Mouse (Mus musculus) intestine, embryonic 15.5 days (tissue): ENCODE measurements around the gene Ager. TPM values are rescaled to one million over a fixed set of nuclear protein-coding genes. Genes with fewer than 3 reads are reported as not detected.
A peak's percentile ranks its signal among the peaks of the same experiment; 100 is the strongest.

ENCODE experiments used
- ATAC-seq: fragments of 200-750 bp; cut with Nextera tagmentation; 2 replicates; pipeline ENCODE4 v1.8.0; 2017; ENCODE audit warnings: moderate TSS enrichment, moderate library complexity
- H3K27ac ChIP-seq: fragments of 300-500 bp; sonication (generic); 2 replicates; pipeline ENCODE4 v1.5.1; 2015; ENCODE audit warnings: mild to moderate bottlenecking, inconsistent platforms
- H3K27me3 ChIP-seq: fragments of 300-500 bp; sonication (generic); replicated peaks from 2 replicates; pipeline ENCODE4 v1.6.1; 2015; ENCODE audit warnings: inconsistent platforms
- H3K36me3 ChIP-seq: fragments of 300-500 bp; sonication (generic); 2 replicates; pipeline ENCODE4 v1.6.1; 2015; ENCODE audit warnings: inconsistent platforms
- H3K4me1 ChIP-seq: fragments of 300-500 bp; sonication (generic); replicated peaks from 2 replicates; pipeline ENCODE4 v1.6.1; 2015; ENCODE audit warnings: inconsistent platforms
- H3K4me2 ChIP-seq: fragments of 300-500 bp; sonication (generic); replicated peaks from 2 replicates; pipeline ENCODE4 v1.6.1; 2015; ENCODE audit warnings: mild to moderate bottlenecking, inconsistent platforms
- H3K4me3 ChIP-seq: fragments of 300-500 bp; sonication (generic); replicated peaks from 2 replicates; pipeline ENCODE4 v1.5.1; 2015; ENCODE audit warnings: inconsistent platforms
- H3K9ac ChIP-seq: fragments of 300-500 bp; sonication (generic); 2 replicates; pipeline ENCODE4 v1.6.1; 2015; ENCODE audit warnings: inconsistent platforms
- H3K9me3 ChIP-seq: fragments of 300-500 bp; sonication (generic); 2 replicates; pipeline ENCODE4 v1.6.1; 2016; ENCODE audit warnings: inconsistent platforms
- WGBS: fragments of 180-500 bp; shearing (Covaris S2); methylation state at CpG from one replicate; pipeline ENCODE4 v1.1.7; 2015; 5-methylcytosine and 5-hydroxymethylcytosine counted together
- polyA plus RNA-seq: library from polyadenylated mRNA; unstranded; fragments of >200 nt; fragmentation: Nextera tagmentation; extraction: Ambion mirVana; gene quantifications from 2 replicates; pipeline ENCODE4 v1.2.1, GENCODE M21; 2015

Ager gene
- polyA plus RNA-seq, 1 experiment from 2014 or later, result 2.7 TPM

DNA sequence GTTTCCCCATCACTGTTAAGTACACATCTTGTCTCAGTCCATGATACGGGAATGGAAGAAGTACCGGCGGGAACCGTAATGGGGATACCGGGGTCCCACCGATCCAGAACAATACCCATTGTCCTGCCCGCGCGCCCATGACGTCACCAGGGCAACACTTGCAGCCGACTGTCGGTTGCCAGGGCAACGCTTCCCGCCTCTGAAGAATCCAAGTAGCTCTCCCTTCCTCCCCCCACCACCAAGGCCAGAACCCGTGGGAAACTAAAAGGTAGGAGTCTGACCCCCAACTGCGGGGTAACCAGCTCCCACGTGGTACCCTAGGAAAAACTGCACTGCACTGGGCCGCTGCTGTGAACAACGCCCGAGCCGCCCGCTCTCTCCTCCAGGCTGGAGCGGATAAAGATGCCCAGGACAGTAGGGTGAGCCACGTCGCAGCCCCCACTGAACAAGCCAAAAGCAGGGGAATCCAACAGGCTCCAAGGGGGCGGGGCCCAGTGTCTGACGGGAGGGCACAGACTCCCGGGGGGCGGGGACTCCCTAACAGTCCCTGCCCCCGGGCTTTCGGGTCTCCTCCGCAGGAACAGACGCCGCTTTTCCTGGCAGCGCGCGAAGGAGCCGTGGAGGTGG lies 10.8 kb upstream of the Ager start:
- peaks cover 43% of the 10 kb centered on the region for H3K4me1 ChIP-seq
- ATAC-seq, result peak; percentile 88

DNA sequence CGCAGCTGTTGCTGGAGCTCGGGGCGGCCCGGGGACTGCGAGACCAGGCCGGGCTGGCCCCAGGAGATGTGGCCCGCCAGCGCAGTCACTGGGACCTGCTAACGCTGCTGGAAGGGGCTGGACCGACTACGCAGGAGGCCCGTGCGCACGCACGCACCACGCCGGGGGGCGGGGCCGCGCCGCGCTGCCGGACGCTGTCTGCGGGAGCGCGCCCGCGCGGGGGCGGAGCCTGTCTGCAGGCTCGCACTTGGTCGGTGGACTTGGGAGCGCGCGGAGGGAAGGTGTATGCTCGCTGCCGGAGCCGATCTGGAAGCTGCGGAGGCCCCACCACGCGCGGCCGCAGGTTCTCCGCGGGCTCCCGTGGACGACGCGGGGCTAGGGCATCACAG lies 10.2 kb upstream of the Ager start:
- Histone ChIP-seq H3K9me3 (no peaks in the 10 kb centered on the region), H3K9ac (peak overlapping the region; percentile 96), H3K27ac (peak overlapping the region; percentile 94), H3K4me1 (peaks cover 43% of the 10 kb centered on the region), H3K27me3 (no peaks in the 10 kb centered on the region), H3K36me3 (no peaks in the 10 kb centered on the region), H3K4me3 (peak overlapping the region; percentile 65), H3K4me2 (peak overlapping the region; percentile 82)
- WGBS, result under 1% methylated on average over 50 of the region's 50 CpGs
- ATAC-seq, result peak; percentile 90

More for the DNA sequence above, 10.8 kb upstream of the Ager start:
- Histone ChIP-seq H3K4me2 (peak overlapping the region; percentile 82), H3K9me3 (no peaks in the 10 kb centered on the region), H3K4me3 (peak overlapping the region; percentile 65), H3K9ac (peak overlapping the region; percentile 96), H3K27ac (peak overlapping the region; percentile 94), H3K27me3 (no peaks in the 10 kb centered on the region), H3K36me3 (no peaks in the 10 kb centered on the region)
- under 1% methylated on average over 38 of the region's 38 CpGs for WGBS

DNA sequence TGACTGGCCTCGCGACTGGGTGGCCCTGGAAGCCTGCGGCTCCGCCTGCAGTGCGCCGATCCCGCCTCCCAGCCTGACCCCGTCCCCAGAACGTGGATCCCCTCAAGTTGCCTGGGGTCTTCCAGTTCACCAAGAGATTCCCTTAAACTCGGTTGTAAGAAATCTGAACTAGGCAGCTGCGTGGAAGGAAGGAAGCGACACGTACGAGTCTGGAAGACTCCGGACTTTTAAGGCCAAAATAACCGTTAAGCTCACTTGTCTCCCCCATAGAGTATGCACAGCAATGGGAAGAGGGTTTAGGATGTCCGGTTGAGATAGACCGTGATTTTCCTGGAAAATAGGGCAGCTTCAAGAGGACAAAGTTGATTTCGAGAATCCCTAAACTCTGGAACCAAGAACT lies 9.8 kb upstream of the Ager start:
- no peaks in the 10 kb centered on the region for H3K9me3 ChIP-seq
- no peaks in the 10 kb centered on the region for H3K36me3 ChIP-seq
- peak overlapping the region; percentile 94 for H3K27ac ChIP-seq
- H3K4me3 ChIP-seq, result peak overlapping the region; percentile 65
- H3K4me2 ChIP-seq, result peak overlapping the region; percentile 82
- H3K27me3 ChIP-seq, result no peaks in the 10 kb centered on the region
- no peak for ATAC-seq
- 3% methylated on average over 19 of the region's 19 CpGs for WGBS
- H3K4me1 ChIP-seq, result peaks cover 43% of the 10 kb centered on the region
- peak overlapping the region; percentile 96 for H3K9ac ChIP-seq

DNA sequence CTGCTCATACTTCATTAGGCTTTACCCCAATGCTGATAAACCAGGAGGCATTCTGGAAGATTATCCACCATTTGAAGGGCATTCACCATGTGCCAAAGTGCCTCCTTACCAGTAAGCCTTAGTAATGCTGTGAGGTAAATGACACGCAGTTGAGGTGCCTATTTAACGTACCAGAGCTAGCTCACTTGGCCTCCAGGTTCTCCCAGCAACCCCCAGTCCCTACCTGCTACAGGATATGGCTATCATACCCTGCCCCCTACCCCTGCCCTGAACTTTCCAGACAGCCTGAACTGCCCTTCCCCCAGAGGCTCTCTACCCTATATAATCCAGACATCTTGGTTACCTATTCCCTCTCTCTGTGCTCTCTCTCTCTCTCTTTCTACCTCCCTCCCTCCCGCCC lies 8.9 kb upstream of the Ager start:
- Histone ChIP-seq H3K4me2 (peak overlapping the region; percentile 82; the same call in 1 of the 2 replicates), H3K36me3 (no peaks in the 10 kb centered on the region), H3K4me1 (peaks cover 48% of the 10 kb centered on the region), H3K4me3 (no peak overlapping the region), H3K27me3 (no peaks in the 10 kb centered on the region), H3K9ac (no peak overlapping the region), H3K27ac (no peak overlapping the region), H3K9me3 (no peaks in the 10 kb centered on the region)
- WGBS, result 69% methylated on average over 3 of the region's 3 CpGs
- no peak for ATAC-seq

- no peak overlapping the region for H3K9ac ChIP-seq
- H3K27me3 ChIP-seq, result no peaks in the 10 kb centered on the region
- no peaks in the 10 kb centered on the region for H3K9me3 ChIP-seq
- H3K4me2 ChIP-seq, result peak overlapping the region; percentile 82
- H3K27ac ChIP-seq, result peak overlapping the region; percentile 97
- H3K4me1 ChIP-seq, result peaks cover 53% of the 10 kb centered on the region
- WGBS, result 46% methylated on average over 7 of the region's 7 CpGs
- H3K36me3 ChIP-seq, result no peaks in the 10 kb centered on the region
- H3K4me3 ChIP-seq, result no peak overlapping the region
- no peak for ATAC-seq
Measured at GRCm38 (mm10) chr17:34589206-34589605, 8.5 kb upstream of the Ager start.

DNA sequence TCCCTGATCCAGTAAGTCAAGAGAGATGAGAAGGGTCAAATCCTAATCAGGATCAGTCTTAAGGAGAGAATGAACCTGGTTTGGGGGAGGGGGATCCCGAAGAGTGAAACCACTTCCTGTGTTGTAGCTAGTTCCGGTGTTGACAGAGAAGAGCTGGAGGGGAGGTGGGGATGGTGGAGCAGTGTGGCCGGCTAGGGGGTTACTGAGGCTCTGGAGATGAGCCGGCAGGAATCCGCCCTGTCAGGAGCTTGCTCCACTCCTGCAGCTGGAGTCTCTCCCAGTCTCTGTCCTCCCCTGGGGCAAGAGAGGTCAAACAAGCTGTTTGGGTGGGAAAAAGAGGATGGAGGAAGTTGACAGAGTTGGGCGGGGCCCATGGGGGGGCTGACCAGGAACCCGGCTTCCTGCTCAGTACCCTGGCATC lies 8.0 kb upstream of the Ager start, which contains the start of gene Gpsm3:
TSS of gene Gpsm3 (plus strand) at position 126 of the 421 bp plus-strand sequence.
- Histone ChIP-seq H3K9me3 (no peaks in the 10 kb centered on the region), H3K4me3 (peak within 1 kb of the TSS; percentile 88; the same call in 1 of the 2 replicates), H3K27ac (peak within 1 kb of the TSS; percentile 97), H3K4me2 (peak within 1 kb of the TSS; percentile 82), H3K4me1 (peaks cover 57% of the 10 kb centered on the region), H3K9ac (peak within 1 kb of the TSS; percentile 17; the same call in 1 of the 2 replicates), H3K36me3 (no peaks in the 10 kb centered on the region), H3K27me3 (no peaks in the 10 kb centered on the region)
- no peak for ATAC-seq
- WGBS, result 11% methylated on average over 7 of the region's 7 CpGs

DNA sequence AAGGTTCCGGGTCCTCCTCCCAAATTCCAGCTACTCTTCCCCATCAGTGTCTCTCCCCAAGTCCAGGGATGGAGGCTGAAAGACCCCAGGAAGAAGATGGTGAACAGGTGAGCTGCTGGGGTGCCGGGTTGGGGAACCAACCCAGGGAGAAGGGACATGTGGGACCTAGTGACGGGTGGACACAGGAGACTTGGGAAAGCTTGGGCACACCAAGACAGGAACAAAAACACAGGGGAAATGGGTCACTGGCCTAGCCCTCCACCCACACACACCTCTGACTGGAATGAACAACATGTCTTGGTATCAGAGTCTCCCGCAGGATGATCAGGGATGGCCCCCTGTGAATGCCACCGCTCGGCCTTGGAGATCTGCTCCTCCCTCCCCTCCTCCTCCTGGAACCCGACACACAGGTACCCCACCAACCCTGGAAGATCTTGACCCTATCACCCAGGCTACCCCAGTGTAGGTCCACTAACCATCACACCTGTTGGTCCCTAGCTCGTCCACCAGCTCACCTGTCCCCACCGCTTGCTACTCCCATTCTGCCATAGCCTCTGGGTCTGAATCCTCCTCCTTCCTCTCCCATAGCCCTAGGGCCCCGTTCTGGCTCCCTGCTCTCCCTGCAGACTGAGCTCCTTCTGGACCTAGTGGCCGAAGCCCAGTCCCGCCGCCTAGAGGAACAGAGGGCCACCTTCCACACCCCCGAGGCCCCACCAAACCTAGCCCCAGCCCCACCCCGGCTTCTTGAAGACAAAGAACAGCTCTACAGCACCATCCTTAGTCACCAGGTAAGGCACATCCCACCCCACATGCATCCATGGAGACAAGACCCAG lies 7.3 kb upstream of the Ager start:
- Histone ChIP-seq H3K4me3 (peak overlapping the region; percentile 88; the same call in 1 of the 2 replicates), H3K9me3 (no peaks in the 10 kb centered on the region), H3K27ac (peak overlapping the region; percentile 97), H3K4me1 (peaks cover 64% of the 10 kb centered on the region), H3K9ac (0 out of 2 replicates have a peak overlapping the region, but pooled peaks have one; percentile 17), H3K27me3 (no peaks in the 10 kb centered on the region), H3K4me2 (peak overlapping the region; percentile 82), H3K36me3 (peaks cover 7% of the 10 kb centered on the region)
- no peak for ATAC-seq
- 64% methylated on average over 15 of the region's 15 CpGs for WGBS

GRCm38 (mm10) chr17:34591029-34591993 lies 6.4 kb upstream of the Ager start, which contains the start of gene Pbx2:
Pbx2 (plus strand) TSS chr17:34591266.
- ATAC-seq, result peak; percentile 5; the same call in 1 of the 2 replicates
- WGBS, result 5% methylated on average over 21 of the region's 21 CpGs

GRCm38 (mm10) chr17:34591994-34592375 lies 5.7 kb upstream of the Ager start:
- ATAC-seq, result peak; percentile 66
- H3K4me3 ChIP-seq, result peak overlapping the region; percentile 88
- H3K27ac ChIP-seq, result peak overlapping the region; percentile 97
- WGBS, result under 1% methylated on average over 33 of the region's 35 CpGs
- peaks cover 64% of the 10 kb centered on the region for H3K4me1 ChIP-seq
- peak overlapping the region; percentile 82 for H3K4me2 ChIP-seq
- peak overlapping the region; percentile 95 for H3K9ac ChIP-seq
- H3K27me3 ChIP-seq, result no peaks in the 10 kb centered on the region
- peaks cover 12% of the 10 kb centered on the region for H3K36me3 ChIP-seq
- no peaks in the 10 kb centered on the region for H3K9me3 ChIP-seq

More at GRCm38 (mm10) chr17:34591029-34591993, 6.4 kb upstream of the Ager start, which contains the start of gene Pbx2:
- Histone ChIP-seq H3K4me3 (peak within 1 kb of the TSS; percentile 88), H3K36me3 (peaks cover 12% of the 10 kb centered on the region), H3K9ac (peak within 1 kb of the TSS; percentile 95), H3K27ac (peak within 1 kb of the TSS; percentile 97), H3K4me2 (peak within 1 kb of the TSS; percentile 82), H3K4me1 (peaks cover 64% of the 10 kb centered on the region), H3K27me3 (no peaks in the 10 kb centered on the region), H3K9me3 (no peaks in the 10 kb centered on the region)

DNA sequence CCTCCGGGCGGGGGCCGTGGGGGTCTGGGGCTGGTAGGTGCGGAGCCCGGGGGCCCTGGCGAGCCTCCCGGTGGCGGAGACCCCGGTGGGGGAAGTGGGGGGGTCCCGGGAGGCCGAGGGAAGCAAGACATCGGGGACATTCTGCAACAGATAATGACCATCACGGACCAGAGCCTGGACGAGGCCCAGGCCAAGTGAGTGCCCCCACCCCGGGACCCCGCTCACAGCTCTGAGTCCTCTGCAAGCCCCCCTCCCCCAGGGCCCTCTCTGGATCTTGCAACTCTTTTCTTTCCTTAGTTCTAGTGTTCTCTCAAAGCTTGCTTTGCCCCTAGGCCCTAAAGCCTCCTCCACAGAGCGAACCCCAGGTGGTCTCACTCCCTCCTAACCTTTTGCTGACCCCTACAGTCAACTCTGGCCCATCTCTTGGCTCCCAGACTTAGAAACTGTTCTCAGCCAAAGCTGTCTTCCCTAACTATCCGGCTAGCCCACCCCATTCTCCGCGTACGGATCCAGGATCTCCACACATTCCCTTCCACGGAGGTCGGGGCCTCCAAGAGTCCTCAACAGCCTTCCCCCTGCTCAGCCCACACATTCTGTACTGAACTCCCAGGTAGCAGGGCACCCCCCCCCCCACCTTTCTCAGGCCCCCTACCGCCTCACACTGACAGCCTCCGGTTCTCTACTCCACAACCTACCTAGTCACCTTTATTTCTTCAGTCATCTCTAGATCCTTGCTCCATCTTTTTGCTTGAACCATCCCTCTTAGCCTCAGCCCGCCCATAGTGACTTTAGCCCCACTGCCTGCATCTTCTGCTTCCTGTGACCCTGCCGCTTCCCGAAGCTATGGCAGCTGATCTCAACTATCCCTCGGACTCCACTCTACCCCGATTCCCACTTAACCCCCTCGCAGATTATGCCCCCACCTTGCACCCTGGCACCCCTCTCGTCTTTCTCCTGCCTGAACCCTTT lies 4.8 kb upstream of the Ager start:
- H3K9me3 ChIP-seq, result no peaks in the 10 kb centered on the region
- H3K4me3 ChIP-seq, result peak overlapping the region; percentile 88
- H3K4me2 ChIP-seq, result peak overlapping the region; percentile 82
- peak; percentile 7 for ATAC-seq
- WGBS, result 1% methylated on average over 29 of the region's 32 CpGs
- peak overlapping the region; percentile 97 for H3K27ac ChIP-seq
- peaks cover 12% of the 10 kb centered on the region for H3K36me3 ChIP-seq
- peaks cover 69% of the 10 kb centered on the region for H3K4me1 ChIP-seq
- H3K9ac ChIP-seq, result peak overlapping the region; percentile 95
- H3K27me3 ChIP-seq, result no peaks in the 10 kb centered on the region
